Mouse (Mus musculus) MEL (cell line): ENCODE results near the gene Fmo5. TPM values are rescaled to one million over a fixed set of nuclear protein-coding genes. Genes with fewer than 3 reads are reported as not detected.

Experiments
- DNase-seq: peaks from one replicate; pipeline ENCODE4 v3.0.0; 2011; ENCODE audit warnings: low read depth, low spot score
- H3K27ac ChIP-seq: 2 replicates; pipeline ENCODE4 v1.5.1; 2012; ENCODE audit warnings: low read depth, mild to moderate bottlenecking, control low read depth, low read length, moderate library complexity; ENCODE audit not compliant: control insufficient read depth
- H3K27me3 ChIP-seq, 2 experiments: fragments of 150-350 bp in 1 of 2; sonication (generic) in 1 of 2; 2 replicates each; pipeline ENCODE4 v1.6.1; 2012; ENCODE audit warnings: low read length in 2 of 2, mild to moderate bottlenecking in 2 of 2, improper control_type of control experiment in 1 of 2, moderate library complexity in 1 of 2; ENCODE audit not compliant: insufficient read depth in 2 of 2, control insufficient read depth in 1 of 2
- H3K36me3 ChIP-seq, 2 experiments: 2 replicates each; pipeline ENCODE4 v1.6.1; 2012 to 2014; ENCODE audit warnings: low read length in 2 of 2, improper control_type of control experiment in 1 of 2, inconsistent platforms in 1 of 2, mild to moderate bottlenecking in 1 of 2; ENCODE audit not compliant: insufficient read depth in 2 of 2, control insufficient read depth in 1 of 2
- H3K4me1 ChIP-seq, 2 experiments: fragments of 150-350 bp in 1 of 2; sonication (generic) in 1 of 2; 2 replicates each; pipeline ENCODE4 v1.6.1; 2012; ENCODE audit warnings: low read length in 2 of 2, improper control_type of control experiment in 1 of 2, mild to moderate bottlenecking in 1 of 2; ENCODE audit not compliant: insufficient read depth in 2 of 2, control insufficient read depth in 1 of 2
- H3K4me3 ChIP-seq, 2 experiments: fragments of 150-350 bp in 1 of 2; sonication (generic) in 1 of 2; 2 replicates each; pipeline ENCODE4 v1.5.1; 2012; ENCODE audit warnings: low read depth in 2 of 2, low read length in 2 of 2, mild to moderate bottlenecking in 2 of 2, moderate library complexity in 2 of 2, control low read depth in 1 of 2, improper control_type of control experiment in 1 of 2; ENCODE audit not compliant: control insufficient read depth in 1 of 2, insufficient read depth in 1 of 2
- H3K79me2 ChIP-seq: 2 replicates; pipeline ENCODE4 v1.6.1; 2012; ENCODE audit warnings: mild to moderate bottlenecking, low read length, moderate library complexity; ENCODE audit not compliant: control insufficient read depth, poor library complexity, insufficient read depth
- H3K9ac ChIP-seq: 2 replicates; pipeline ENCODE4 v1.6.1; 2012; ENCODE audit warnings: low read depth, mild to moderate bottlenecking, control low read depth, low read length, moderate library complexity; ENCODE audit not compliant: control insufficient read depth, poor library complexity, severe bottlenecking
- H3K9me3 ChIP-seq: fragments of 150-350 bp; sonication (generic); replicated peaks from 2 replicates; pipeline ENCODE4 v1.6.1; 2012; ENCODE audit warnings: mild to moderate bottlenecking, low read length, improper control_type of control experiment, moderate library complexity; ENCODE audit not compliant: insufficient read depth
- E2F4 ChIP-seq: IDR thresholded peaks from 2 replicates; pipeline ENCODE4 v1.6.1; 2011; ENCODE audit warnings: low read depth, low read length, improper control_type of control experiment, borderline replicate concordance
- EP300 ChIP-seq, 2 experiments: IDR thresholded peaks; 2 replicates each; pipeline ENCODE4 v1.6.1; 2011; ENCODE audit warnings: improper control_type of control experiment in 2 of 2, low read length in 2 of 2, low read depth in 1 of 2, mild to moderate bottlenecking in 1 of 2
- ETS1 ChIP-seq: IDR thresholded peaks from 2 replicates; pipeline ENCODE4 v1.6.1; 2012; ENCODE audit warnings: low read depth, mild to moderate bottlenecking, inconsistent platforms, low read length, improper control_type of control experiment, moderate library complexity
- GABPA ChIP-seq: IDR thresholded peaks from 2 replicates; pipeline ENCODE4 v1.6.1; 2012; ENCODE audit warnings: low read depth, mild to moderate bottlenecking, inconsistent platforms, low read length, improper control_type of control experiment, moderate library complexity
- GATA1 ChIP-seq: IDR thresholded peaks from 2 replicates; pipeline ENCODE4 v1.6.1; 2011; ENCODE audit warnings: low read depth, low read length, improper control_type of control experiment
- JUND ChIP-seq: IDR thresholded peaks from 2 replicates; pipeline ENCODE4 v1.6.1; 2011; ENCODE audit warnings: low read depth, mild to moderate bottlenecking, improper control_type of control experiment, low read length
- MAX ChIP-seq: IDR thresholded peaks from 2 replicates; pipeline ENCODE4 v1.6.1; 2011; ENCODE audit warnings: low read length, improper control_type of control experiment
- MEF2A ChIP-seq: IDR thresholded peaks from 2 replicates; pipeline ENCODE4 v1.6.1; 2014; ENCODE audit warnings: low read depth, mild to moderate bottlenecking, inconsistent platforms, low read length, improper control_type of control experiment; ENCODE audit not compliant: poor library complexity, insufficient replicate concordance, severe bottlenecking; ENCODE audit errors: extremely low read depth
- MYC ChIP-seq: IDR thresholded peaks from 2 replicates; pipeline ENCODE4 v1.6.1; 2011; ENCODE audit warnings: low read depth, mild to moderate bottlenecking, low read length, improper control_type of control experiment, moderate library complexity
- NELFE ChIP-seq: IDR thresholded peaks from 2 replicates; pipeline ENCODE4 v1.6.1; 2011; ENCODE audit warnings: low read depth, low read length, improper control_type of control experiment
- POLR2AphosphoS2 ChIP-seq: IDR thresholded peaks from 2 replicates; pipeline ENCODE4 v1.6.1; 2011; ENCODE audit warnings: low read length, improper control_type of control experiment
- POLR2AphosphoS5 ChIP-seq: IDR thresholded peaks from 2 replicates; pipeline ENCODE4 v1.6.1; 2012; ENCODE audit warnings: low read depth, borderline replicate concordance, mild to moderate bottlenecking, inconsistent platforms, low read length, moderate library complexity, mixed read lengths
- RAD21 ChIP-seq: IDR thresholded peaks from 2 replicates; pipeline ENCODE4 v1.6.1; 2011; ENCODE audit warnings: mild to moderate bottlenecking, low read depth, low read length, improper control_type of control experiment
- RCOR1 ChIP-seq: IDR thresholded peaks from 2 replicates; pipeline ENCODE4 v1.6.1; 2012; ENCODE audit warnings: low read depth, mild to moderate bottlenecking, inconsistent platforms, low read length, improper control_type of control experiment
- SIN3A ChIP-seq: IDR thresholded peaks from 2 replicates; pipeline ENCODE4 v1.6.1; 2012; ENCODE audit warnings: low read length, improper control_type of control experiment, inconsistent platforms
- TAL1 ChIP-seq: IDR thresholded peaks from 2 replicates; pipeline ENCODE4 v1.6.1; 2012; ENCODE audit warnings: mild to moderate bottlenecking, inconsistent platforms, low read length, moderate library complexity, mixed read lengths
- TCF12 ChIP-seq: IDR thresholded peaks from 2 replicates; pipeline ENCODE4 v1.6.1; 2014; ENCODE audit warnings: low read depth, mild to moderate bottlenecking, inconsistent platforms, low read length, improper control_type of control experiment, moderate library complexity
- ZKSCAN1 ChIP-seq: IDR thresholded peaks from 2 replicates; pipeline ENCODE4 v1.6.1; 2012; ENCODE audit warnings: low read depth, mild to moderate bottlenecking, inconsistent platforms, low read length, improper control_type of control experiment, moderate library complexity
- ZMIZ1 ChIP-seq: IDR thresholded peaks from 2 replicates; pipeline ENCODE4 v1.6.1; 2012; ENCODE audit warnings: low read depth, mild to moderate bottlenecking, inconsistent platforms, low read length, improper control_type of control experiment, moderate library complexity
- ZNF384 ChIP-seq: IDR thresholded peaks from 2 replicates; pipeline ENCODE4 v1.6.1; 2012; ENCODE audit warnings: low read depth, mild to moderate bottlenecking, inconsistent platforms, low read length, improper control_type of control experiment
- polyA plus RNA-seq, 2 experiments: library from polyadenylated mRNA; stranded (reverse) in 1 of 2; unstranded in 1 of 2; fragments of >175 nt in 1 of 2; fragments of >200 nt in 1 of 2; gene quantifications; 2 replicates each; pipeline versions ENCODE4 v1.2.1 to v1.2.4; 2012; ENCODE audit warnings: low replicate concordance in 2 of 2, low read depth in 1 of 2; ENCODE audit not compliant: insufficient read length in 2 of 2, insufficient read depth in 1 of 2, missing spikeins in 1 of 2
- total RNA-seq: library from RNA; depleted of rRNA; stranded (reverse); fragments of 300-350 nt; gene quantifications from 2 replicates; pipeline ENCODE4 v1.2.3, GENCODE M21; 2012

The Fmo5 gene
- total and polyA plus RNA-seq, 3 experiments, result 0.12 to 0.39 TPM; not detected in 1

- Histone ChIP-seq H3K27ac (no peak overlapping the region), H3K4me1 (peaks cover 16 to 31% of the 10 kb centered on the region in 2 experiments), H3K9ac (no peak overlapping the region), H3K27me3 (no peaks in the 10 kb centered on the region), H3K79me2 (no peaks in the 10 kb centered on the region), H3K36me3 (peaks cover 0 to 20% of the 10 kb centered on the region in 2 experiments; a peak in 2 of 4 replicates), H3K9me3 (no peaks in the 10 kb centered on the region), H3K4me3 (no peak overlapping the region)
- no peak for DNase-seq
- TF ChIP-seq RAD21 (no peak), NELFE (no peak), JUND (no peak), TAL1 (no peak), POLR2AphosphoS2 (no peak), GABPA (no peak), ZKSCAN1 (no peak), E2F4 (no peak), ZNF384 (no peak), ETS1 (no peak), MEF2A (no peak), GATA1 (no peak)
Observed at GRCm38 (mm10) chr3:97690590-97690989, 62.0 kb downstream of the Fmo5 start.

DNA sequence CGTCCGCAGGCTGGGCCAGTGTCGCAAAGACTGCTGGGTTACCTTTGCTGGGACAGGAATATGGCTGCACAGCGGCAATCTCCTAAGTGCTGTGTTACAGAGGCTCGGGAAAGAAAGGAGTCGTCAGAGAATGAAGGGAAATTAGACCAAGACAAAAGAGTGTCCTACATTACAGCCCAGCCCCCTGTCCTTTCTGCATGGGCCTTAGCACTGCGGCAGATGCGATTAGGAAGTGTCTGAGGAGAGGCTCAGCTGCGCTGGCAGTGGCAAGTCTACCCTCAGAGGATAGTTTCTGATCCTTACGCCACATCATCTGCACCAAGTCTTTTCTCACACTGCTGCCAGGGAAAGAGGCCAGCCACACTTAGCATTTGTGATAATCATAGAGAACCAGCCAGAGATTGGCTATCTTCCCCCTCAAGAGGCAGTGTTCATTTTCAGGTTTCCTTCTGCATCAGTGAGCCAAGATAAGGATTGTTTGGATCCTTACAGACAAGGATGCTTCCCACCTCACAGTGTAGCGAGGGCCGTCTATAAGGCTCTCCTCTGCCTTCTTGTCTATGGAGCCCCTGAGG, 62.9 kb downstream of the Fmo5 start:
- no peaks in the 10 kb centered on the region for H3K79me2 ChIP-seq
- H3K27ac ChIP-seq, result no peak overlapping the region
- no peaks in the 10 kb centered on the region for H3K27me3 ChIP-seq
- TF ChIP-seq RCOR1 (peak; percentile 54; the same call in 1 of the 2 replicates), TAL1 (peak; percentile 14; the same call in 1 of the 2 replicates), TCF12 (peak; percentile 71; the same call in 1 of the 2 replicates), MYC (no peak), ZMIZ1 (no peak), GATA1 (peak; percentile 78), MAX (no peak), SIN3A (0 out of 2 replicates have a peak, but pooled peaks have one; percentile 40), EP300 (IDR thresholded peaks at IDR 0.05; ENCODE audit: low read depth in 1 of 2, low read length in 2 of 2) (peak; percentile 59 to 68; a peak in 3 of 4 replicates), POLR2AphosphoS5 (no peak), ETS1 (peak; percentile 54)
- TF ChIP-seq, all 39 proteins: peak for 7
- Histone ChIP-seq H3K4me3 (no peak overlapping the region), H3K9me3 (no peaks in the 10 kb centered on the region), H3K9ac (no peak overlapping the region), H3K36me3 (peaks cover 1 to 20% of the 10 kb centered on the region in 2 experiments; a peak in 3 of 4 replicates), H3K4me1 (peaks cover 16 to 30% of the 10 kb centered on the region in 2 experiments)
- DNase-seq, result peak; percentile 53
